Mouse (Mus musculus): ENCODE measurements around the gene Creb3l1. TPM values are rescaled to one million over a fixed set of nuclear protein-coding genes. Genes with fewer than 3 reads are reported as not detected.

The Creb3l1 gene
- polyA plus RNA-seq, 1 experiment from 2014 or later, result 7.4 TPM

- Histone ChIP-seq H3K36me3 (ENCODE audit: inconsistent target) (peaks cover 42% of the 10 kb centered on the region), H3K27ac (no peak overlapping the region), H3K79me2 (ENCODE audit: inconsistent target) (peaks cover 96% of the 10 kb centered on the region), H3K4me3 (ENCODE audit: inconsistent target) (no peak overlapping the region)
- WGBS (ENCODE audit: missing documents), result 61% methylated on average over 11 of the region's 13 CpGs
Measured at GRCm38 (mm10) chr2:91944170-91944950, 79.9 kb downstream of the Creb3l1 start.

- H3K79me2 ChIP-seq (ENCODE audit: inconsistent target), result peaks cover 93% of the 10 kb centered on the region
- 94% methylated on average over 6 of the region's 6 CpGs for WGBS (ENCODE audit: missing documents)
- H3K4me3 ChIP-seq (ENCODE audit: inconsistent target), result no peak overlapping the region
- no peak overlapping the region for H3K27ac ChIP-seq
- H3K36me3 ChIP-seq (ENCODE audit: inconsistent target), result peaks cover 62% of the 10 kb centered on the region
Measured at GRCm38 (mm10) chr2:91942356-91942755, 81.9 kb downstream of the Creb3l1 start.

- WGBS (ENCODE audit: missing documents), result 96% methylated on average over 15 of the region's 15 CpGs
- Histone ChIP-seq H3K36me3 (ENCODE audit: inconsistent target) (peaks cover 91% of the 10 kb centered on the region), H3K4me3 (ENCODE audit: inconsistent target) (no peak overlapping the region), H3K27ac (no peak overlapping the region), H3K79me2 (ENCODE audit: inconsistent target) (peaks cover 64% of the 10 kb centered on the region)
Measured at GRCm38 (mm10) chr2:91939303-91939935, 84.9 kb downstream of the Creb3l1 start.

GRCm38 (mm10) chr2:91936154-91936553 lies 88.1 kb downstream of the Creb3l1 start:
- H3K79me2 ChIP-seq (ENCODE audit: inconsistent target), result peaks cover 31% of the 10 kb centered on the region
- peaks cover 85% of the 10 kb centered on the region for H3K36me3 ChIP-seq (ENCODE audit: inconsistent target)
- H3K4me3 ChIP-seq (ENCODE audit: inconsistent target), result no peak overlapping the region
- WGBS (ENCODE audit: missing documents), result 95% methylated on average over 7 of the region's 7 CpGs
- no peak overlapping the region for H3K27ac ChIP-seq

GRCm38 (mm10) chr2:91934826-91935525 lies 89.3 kb downstream of the Creb3l1 start:
- WGBS (ENCODE audit: missing documents), result 95% methylated on average over 9 of the region's 9 CpGs
- no peak overlapping the region for H3K4me3 ChIP-seq (ENCODE audit: inconsistent target)
- H3K36me3 ChIP-seq (ENCODE audit: inconsistent target), result peaks cover 73% of the 10 kb centered on the region
- H3K79me2 ChIP-seq (ENCODE audit: inconsistent target), result peaks cover 19% of the 10 kb centered on the region
- H3K27ac ChIP-seq, result no peak overlapping the region

GRCm38 (mm10) chr2:91934016-91934415 lies 90.3 kb downstream of the Creb3l1 start:
- Histone ChIP-seq H3K36me3 (ENCODE audit: inconsistent target) (peaks cover 63% of the 10 kb centered on the region), H3K4me3 (ENCODE audit: inconsistent target) (no peak overlapping the region), H3K79me2 (ENCODE audit: inconsistent target) (peaks cover 10% of the 10 kb centered on the region; the same call in 1 of the 2 replicates), H3K27ac (no peak overlapping the region)
- WGBS (ENCODE audit: missing documents), result 44% methylated on average over 8 of the region's 8 CpGs

GRCm38 (mm10) chr2:91933471-91933870 lies 90.8 kb downstream of the Creb3l1 start:
- peaks cover 58% of the 10 kb centered on the region for H3K36me3 ChIP-seq (ENCODE audit: inconsistent target)
- peaks cover 4% of the 10 kb centered on the region; the same call in 1 of the 2 replicates for H3K79me2 ChIP-seq (ENCODE audit: inconsistent target)
- no peak overlapping the region for H3K27ac ChIP-seq
- H3K4me3 ChIP-seq (ENCODE audit: inconsistent target), result no peak overlapping the region
- WGBS (ENCODE audit: missing documents), result 91% methylated on average over 9 of the region's 9 CpGs

- Histone ChIP-seq H3K27ac (no peak overlapping the region), H3K36me3 (ENCODE audit: inconsistent target) (peaks cover 52% of the 10 kb centered on the region), H3K4me3 (ENCODE audit: inconsistent target) (no peak overlapping the region), H3K79me2 (ENCODE audit: inconsistent target) (no peaks in the 10 kb centered on the region)
- WGBS (ENCODE audit: missing documents), result 53% methylated on average over 5 of the region's 6 CpGs
Measured at GRCm38 (mm10) chr2:91932737-91933350, 91.5 kb downstream of the Creb3l1 start.

Other genes starting within 250 kb of the Creb3l1 start
- gene Chrm4, start 97.3 kb downstream of the Creb3l1 start, polyA plus RNA-seq (2018), result not detected in 3 replicates
- gene Mdk, start 92.2 kb downstream of the Creb3l1 start, polyA plus RNA-seq (2018), result 0.25 to 2.4 TPM (median 1.6 TPM) in 3 replicates
- gene Gm9821, start 78.8 kb downstream of the Creb3l1 start, polyA plus RNA-seq (2018), result 0.09 TPM in 1 of 3 replicates, not detected in the others
- gene Dgkz, start 48.6 kb downstream of the Creb3l1 start, polyA plus RNA-seq (2018), result 81.8 to 163 TPM (median 99.1 TPM) in 3 replicates
- gene Phf21a, start 68.6 kb upstream of the Creb3l1 start, polyA plus RNA-seq (2018), result 18.4 to 55.5 TPM (median 28.0 TPM) in 3 replicates

Measured in macrophage (primary cell).